Mouse (Mus musculus): ENCODE data around the gene A230050P20Rik. TPM values are rescaled to one million over a fixed set of nuclear protein-coding genes. Genes with fewer than 3 reads are reported as not detected.

The A230050P20Rik gene
- polyA plus RNA-seq, 1 experiment from 2014 or later = 18.8 TPM

DNA sequence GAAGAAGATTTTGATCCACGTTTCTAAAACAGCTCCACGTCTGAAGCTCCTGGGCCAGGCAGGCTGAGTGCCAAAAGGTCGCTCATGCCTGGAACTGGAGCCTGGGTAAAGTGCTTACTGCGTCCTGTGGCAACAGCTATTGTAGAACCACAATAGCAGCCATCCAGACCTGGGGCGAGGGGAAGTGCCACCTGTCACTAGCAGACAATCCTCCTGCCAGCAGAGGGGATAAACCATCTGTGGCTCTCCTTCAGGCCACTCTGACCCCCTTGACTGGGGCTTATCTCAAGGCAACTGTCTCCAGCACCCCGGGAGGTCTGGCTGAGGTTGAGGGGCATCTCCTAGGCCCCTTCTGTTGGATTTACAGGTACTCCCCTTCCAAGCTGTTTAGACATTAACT lies 29.5 kb upstream of the A230050P20Rik start:
- Histone ChIP-seq H3K9ac (replicated peaks; ENCODE audit: low read length) (no peak overlapping the region), H3K4me2 (replicated peaks; ENCODE audit: low read depth, low read length) (no peak overlapping the region), H3K4me1 (ENCODE audit: insufficient read depth, low read length) (no peaks in the 10 kb centered on the region), H3K9me3 (ENCODE audit: low read length) (no peaks in the 10 kb centered on the region), H3K36me3 (ENCODE audit: insufficient read depth, low read length) (no peaks in the 10 kb centered on the region), H3K4me3 (ENCODE audit: low read length) (no peak overlapping the region), H3K27me3 (ENCODE audit: insufficient read depth, low read length) (no peaks in the 10 kb centered on the region), H3K27ac (ENCODE audit: low read length) (no peak overlapping the region)
- WGBS = 65% methylated on average over 6 of the region's 6 CpGs
- ATAC-seq (ENCODE audit: low FRiP score, low TSS enrichment) = no peak

DNA sequence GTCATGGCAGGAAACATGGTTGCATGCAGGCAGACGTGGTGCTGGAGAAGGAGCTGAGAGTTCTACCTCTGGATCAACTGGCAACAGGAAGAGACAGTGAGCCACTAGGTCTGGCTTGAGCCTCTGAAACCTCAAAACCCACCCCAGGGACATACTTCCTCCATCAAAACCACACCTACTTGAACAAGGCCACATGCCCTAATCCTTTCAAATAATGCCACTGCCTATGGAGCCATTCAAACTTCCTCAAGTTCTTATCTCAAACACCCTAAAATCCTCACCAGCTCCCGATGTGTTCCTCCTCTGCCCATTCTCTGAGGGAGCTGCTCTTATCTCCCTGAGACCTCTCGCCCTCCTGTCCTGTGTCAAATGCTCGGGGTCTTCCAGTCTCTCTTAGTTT lies 26.2 kb upstream of the A230050P20Rik start:
- Histone ChIP-seq H3K27ac (ENCODE audit: low read length) (no peak overlapping the region), H3K27me3 (ENCODE audit: insufficient read depth, low read length) (no peaks in the 10 kb centered on the region), H3K9ac (replicated peaks; ENCODE audit: low read length) (no peak overlapping the region), H3K4me1 (ENCODE audit: insufficient read depth, low read length) (no peaks in the 10 kb centered on the region), H3K9me3 (ENCODE audit: low read length) (no peaks in the 10 kb centered on the region), H3K36me3 (ENCODE audit: insufficient read depth, low read length) (no peaks in the 10 kb centered on the region), H3K4me2 (replicated peaks; ENCODE audit: low read depth, low read length) (no peak overlapping the region), H3K4me3 (ENCODE audit: low read length) (no peak overlapping the region)
- ATAC-seq (ENCODE audit: low FRiP score, low TSS enrichment) = no peak
- WGBS = 65% methylated on average over 4 of the region's 4 CpGs

DNA sequence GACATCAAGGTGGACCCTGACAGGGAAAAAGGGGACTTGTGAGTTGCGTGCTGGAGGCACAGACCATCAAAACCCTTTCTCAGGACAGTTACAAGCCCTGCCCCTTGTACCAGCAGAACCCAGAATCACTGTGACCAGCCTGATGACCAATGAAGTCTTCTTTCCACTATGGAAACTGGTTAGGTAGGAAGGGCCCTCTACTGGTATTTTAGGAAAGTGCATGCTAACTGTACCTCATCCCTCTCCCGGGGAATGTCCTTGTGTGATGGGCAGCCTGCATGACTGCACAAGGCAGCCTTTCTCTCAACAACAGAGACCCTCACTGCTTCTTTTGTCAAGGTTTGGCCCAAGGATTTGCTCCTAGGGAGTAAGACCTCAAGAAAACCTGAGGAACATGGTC lies 25.8 kb upstream of the A230050P20Rik start:
- Histone ChIP-seq H3K4me3 (ENCODE audit: low read length) (no peak overlapping the region), H3K4me2 (replicated peaks; ENCODE audit: low read depth, low read length) (no peak overlapping the region), H3K27ac (ENCODE audit: low read length) (no peak overlapping the region), H3K36me3 (ENCODE audit: insufficient read depth, low read length) (no peaks in the 10 kb centered on the region), H3K4me1 (ENCODE audit: insufficient read depth, low read length) (no peaks in the 10 kb centered on the region), H3K9me3 (ENCODE audit: low read length) (no peaks in the 10 kb centered on the region), H3K9ac (replicated peaks; ENCODE audit: low read length) (no peak overlapping the region), H3K27me3 (ENCODE audit: insufficient read depth, low read length) (no peaks in the 10 kb centered on the region)
- 24% methylated on average over 2 of the region's 2 CpGs for WGBS
- no peak for ATAC-seq (ENCODE audit: low FRiP score, low TSS enrichment)

DNA sequence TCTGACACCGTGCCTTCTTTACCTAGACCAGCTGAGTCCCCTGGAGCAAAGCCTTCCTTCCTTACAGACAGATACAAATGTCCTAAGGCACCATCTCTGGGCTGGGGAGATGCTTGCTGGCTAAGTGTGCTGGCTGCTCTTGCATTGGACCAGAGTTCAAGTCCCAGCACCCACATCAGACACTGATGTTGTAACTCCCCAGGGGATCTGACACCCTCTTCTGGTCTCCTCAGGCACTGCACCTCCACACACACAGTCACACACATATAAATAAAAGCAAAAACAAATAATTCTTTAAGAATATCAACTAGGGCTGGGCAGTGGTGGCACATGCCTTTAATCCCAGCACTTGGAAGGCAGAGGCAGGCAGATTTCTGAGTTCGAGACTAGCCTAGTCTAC lies 18.3 kb upstream of the A230050P20Rik start:
- H3K27ac ChIP-seq (ENCODE audit: low read length) = no peak overlapping the region
- H3K4me2 ChIP-seq (replicated peaks; ENCODE audit: low read depth, low read length) = no peak overlapping the region
- H3K9me3 ChIP-seq (ENCODE audit: low read length) = no peaks in the 10 kb centered on the region
- H3K9ac ChIP-seq (replicated peaks; ENCODE audit: low read length) = no peak overlapping the region
- H3K4me1 ChIP-seq (ENCODE audit: insufficient read depth, low read length) = no peaks in the 10 kb centered on the region
- H3K36me3 ChIP-seq (ENCODE audit: insufficient read depth, low read length) = no peaks in the 10 kb centered on the region
- WGBS = 88% methylated on average over 2 of the region's 2 CpGs
- H3K27me3 ChIP-seq (ENCODE audit: insufficient read depth, low read length) = no peaks in the 10 kb centered on the region
- ATAC-seq (ENCODE audit: low FRiP score, low TSS enrichment) = no peak
- H3K4me3 ChIP-seq (ENCODE audit: low read length) = no peak overlapping the region

DNA sequence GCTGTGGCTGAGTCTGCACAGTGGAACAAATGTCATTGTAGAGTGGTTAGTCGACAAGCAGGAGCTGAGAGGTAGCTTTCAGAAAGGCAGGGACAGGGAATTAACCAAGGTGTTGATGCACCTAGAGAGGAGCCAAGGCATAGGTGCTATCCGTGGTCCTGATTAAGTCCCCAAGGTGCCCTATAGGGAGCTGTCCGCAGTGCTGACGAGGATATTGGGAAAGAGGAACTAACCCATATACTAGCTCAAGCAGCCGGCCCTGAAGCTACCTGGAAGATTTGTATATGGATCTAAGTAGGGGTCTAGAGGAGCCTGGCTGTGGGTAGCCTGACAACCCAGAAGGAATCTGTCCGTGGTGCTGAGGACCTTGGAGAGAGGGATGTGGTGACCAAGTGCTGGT lies 11.3 kb upstream of the A230050P20Rik start:
- H3K4me3 ChIP-seq (ENCODE audit: low read length) = no peak overlapping the region
- no peak overlapping the region for H3K9ac ChIP-seq (replicated peaks; ENCODE audit: low read length)
- WGBS = 3% methylated on average over 6 of the region's 6 CpGs
- H3K36me3 ChIP-seq (ENCODE audit: insufficient read depth, low read length) = no peaks in the 10 kb centered on the region
- no peak overlapping the region for H3K27ac ChIP-seq (ENCODE audit: low read length)
- H3K27me3 ChIP-seq (ENCODE audit: insufficient read depth, low read length) = no peaks in the 10 kb centered on the region
- no peaks in the 10 kb centered on the region for H3K4me1 ChIP-seq (ENCODE audit: insufficient read depth, low read length)
- no peak overlapping the region for H3K4me2 ChIP-seq (replicated peaks; ENCODE audit: low read depth, low read length)
- no peaks in the 10 kb centered on the region for H3K9me3 ChIP-seq (ENCODE audit: low read length)
- peak; percentile 46; the same call in 1 of the 2 replicates for ATAC-seq (ENCODE audit: low FRiP score, low TSS enrichment)

DNA sequence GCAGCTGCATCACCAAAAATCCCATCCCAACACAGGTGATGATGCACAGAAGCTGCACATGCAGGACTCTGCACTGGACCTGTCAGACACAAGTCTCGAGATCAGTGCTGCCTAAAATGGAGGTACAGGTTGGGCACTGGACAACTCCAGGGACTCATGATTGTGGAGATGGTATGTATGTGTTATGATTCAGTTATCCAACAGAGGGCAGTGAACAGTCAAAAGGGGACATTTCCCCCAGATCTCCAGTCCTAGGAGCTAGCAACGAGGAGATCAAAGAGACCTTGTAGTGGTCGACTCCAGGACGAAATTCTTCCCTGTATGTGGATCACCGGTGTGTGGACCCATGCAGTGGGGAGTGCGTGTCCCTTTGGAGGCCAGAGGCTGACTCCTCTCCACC lies 8.5 kb upstream of the A230050P20Rik start:
- H3K4me2 ChIP-seq (replicated peaks; ENCODE audit: low read depth, low read length) = no peak overlapping the region
- WGBS = 44% methylated on average over 6 of the region's 6 CpGs
- no peak overlapping the region for H3K4me3 ChIP-seq (ENCODE audit: low read length)
- no peaks in the 10 kb centered on the region for H3K4me1 ChIP-seq (ENCODE audit: insufficient read depth, low read length)
- no peaks in the 10 kb centered on the region for H3K36me3 ChIP-seq (ENCODE audit: insufficient read depth, low read length)
- H3K9me3 ChIP-seq (ENCODE audit: low read length) = no peaks in the 10 kb centered on the region
- ATAC-seq (ENCODE audit: low FRiP score, low TSS enrichment) = no peak
- H3K27ac ChIP-seq (ENCODE audit: low read length) = no peak overlapping the region
- no peak overlapping the region for H3K9ac ChIP-seq (replicated peaks; ENCODE audit: low read length)
- no peaks in the 10 kb centered on the region for H3K27me3 ChIP-seq (ENCODE audit: insufficient read depth, low read length)

DNA sequence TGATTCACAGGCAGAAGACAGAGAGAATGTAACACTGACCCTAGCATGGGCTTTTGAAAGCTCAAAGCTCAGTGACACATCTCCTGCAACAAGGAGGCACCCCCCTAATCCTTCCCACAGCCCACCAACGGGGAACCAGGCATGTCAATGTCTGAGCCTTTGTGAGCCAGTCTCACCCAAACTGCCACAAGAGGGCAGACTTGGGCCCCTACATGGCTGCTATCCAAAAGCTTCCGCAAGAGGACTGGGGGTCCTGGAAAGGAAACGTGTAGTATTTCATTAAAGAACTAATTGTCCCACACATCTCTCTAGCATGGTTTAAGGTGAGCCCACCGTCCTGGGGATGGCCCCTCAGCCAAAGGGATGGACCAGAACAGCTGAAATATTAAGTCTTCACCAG lies 6.6 kb upstream of the A230050P20Rik start:
- H3K4me3 ChIP-seq (ENCODE audit: low read length) = no peak overlapping the region
- H3K9ac ChIP-seq (replicated peaks; ENCODE audit: low read length) = no peak overlapping the region
- ATAC-seq (ENCODE audit: low FRiP score, low TSS enrichment) = no peak
- WGBS = 9% methylated on average over 4 of the region's 4 CpGs
- no peaks in the 10 kb centered on the region for H3K36me3 ChIP-seq (ENCODE audit: insufficient read depth, low read length)
- no peak overlapping the region for H3K27ac ChIP-seq (ENCODE audit: low read length)
- no peaks in the 10 kb centered on the region for H3K4me1 ChIP-seq (ENCODE audit: insufficient read depth, low read length)
- H3K4me2 ChIP-seq (replicated peaks; ENCODE audit: low read depth, low read length) = no peak overlapping the region
- H3K9me3 ChIP-seq (ENCODE audit: low read length) = no peaks in the 10 kb centered on the region
- H3K27me3 ChIP-seq (ENCODE audit: insufficient read depth, low read length) = no peaks in the 10 kb centered on the region

DNA sequence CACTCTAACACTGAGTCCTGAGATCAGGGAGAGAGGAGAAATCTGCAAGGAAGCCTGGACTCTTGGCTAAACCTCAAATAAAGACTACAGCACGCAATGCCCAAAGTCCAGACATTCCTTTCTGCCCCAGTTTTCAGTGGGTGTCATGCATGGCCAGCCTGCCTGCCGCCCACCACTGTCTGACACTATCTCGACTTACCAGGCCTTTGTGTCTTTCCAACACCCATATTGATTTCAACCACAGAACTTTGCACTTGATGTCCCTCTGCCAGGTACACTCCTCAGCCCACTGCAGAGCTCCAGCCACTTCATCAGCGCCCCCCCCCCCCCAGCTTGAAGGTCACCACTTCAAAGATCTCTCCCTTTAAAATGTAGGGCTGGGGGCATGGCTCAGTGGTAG lies 6.2 kb upstream of the A230050P20Rik start:
- ATAC-seq (ENCODE audit: low FRiP score, low TSS enrichment) = no peak
- H3K27ac ChIP-seq (ENCODE audit: low read length) = no peak overlapping the region
- WGBS = 34% methylated on average over 4 of the region's 4 CpGs

DNA sequence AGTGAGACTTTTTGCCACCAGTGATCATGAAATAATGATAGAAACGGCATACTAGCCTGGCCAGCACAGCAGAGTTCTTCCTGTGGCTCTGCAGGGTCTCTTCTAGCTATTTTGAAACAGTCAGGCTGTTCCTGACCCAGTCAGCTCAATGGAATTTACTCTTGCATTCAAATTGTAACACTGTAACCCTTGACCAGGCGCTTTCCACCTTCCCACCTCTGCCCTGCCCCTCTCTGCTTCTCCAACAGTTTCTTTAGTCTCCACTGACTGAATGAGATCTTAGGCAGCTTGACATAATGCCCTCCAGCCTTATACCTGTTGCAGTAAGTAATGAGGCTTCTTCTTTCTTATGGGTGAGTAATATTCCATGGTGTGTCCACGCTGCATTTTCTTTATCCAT lies 1.6 kb upstream of the A230050P20Rik start:
- WGBS = 64% methylated on average over 3 of the region's 3 CpGs
- no peak overlapping the region for H3K9ac ChIP-seq (replicated peaks; ENCODE audit: low read length)
- ATAC-seq (ENCODE audit: low FRiP score, low TSS enrichment) = no peak

More for the DNA sequence above, 6.2 kb upstream of the A230050P20Rik start:
- no peak overlapping the region for H3K4me3 ChIP-seq (ENCODE audit: low read length)
- H3K4me2 ChIP-seq (replicated peaks; ENCODE audit: low read depth, low read length) = no peak overlapping the region
- H3K9ac ChIP-seq (replicated peaks; ENCODE audit: low read length) = no peak overlapping the region
- no peaks in the 10 kb centered on the region for H3K4me1 ChIP-seq (ENCODE audit: insufficient read depth, low read length)
- no peaks in the 10 kb centered on the region for H3K36me3 ChIP-seq (ENCODE audit: insufficient read depth, low read length)
- H3K27me3 ChIP-seq (ENCODE audit: insufficient read depth, low read length) = no peaks in the 10 kb centered on the region
- no peaks in the 10 kb centered on the region for H3K9me3 ChIP-seq (ENCODE audit: low read length)

DNA sequence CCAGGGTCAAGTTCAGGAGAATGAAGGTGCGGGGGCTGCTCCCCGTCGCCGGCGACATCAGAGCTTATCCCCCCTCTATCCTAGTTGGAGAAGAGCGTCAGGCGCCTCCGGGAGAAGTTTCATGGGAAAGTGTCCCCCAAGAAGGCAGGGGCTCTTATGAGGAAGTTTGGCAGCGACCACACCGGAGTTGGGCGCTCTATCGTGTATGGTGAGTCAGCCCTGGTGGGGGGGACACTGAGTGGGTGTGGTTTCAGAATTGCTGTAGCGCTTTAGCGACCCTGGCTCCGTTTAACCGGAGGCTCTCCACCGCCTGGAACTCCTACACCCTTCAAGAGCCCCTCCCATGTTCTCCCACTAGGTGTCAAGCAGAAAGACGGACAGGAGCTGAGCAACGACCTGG lies 804 bp downstream of the A230050P20Rik start:
- no peaks in the 10 kb centered on the region for H3K9me3 ChIP-seq (ENCODE audit: low read length)
- H3K27me3 ChIP-seq (ENCODE audit: insufficient read depth, low read length) = peaks cover 21% of the 10 kb centered on the region
- H3K4me1 ChIP-seq (ENCODE audit: insufficient read depth, low read length) = 0 out of 2 replicates have a peak, but pooled peaks cover 8% of the 10 kb centered on the region
- H3K4me3 ChIP-seq (ENCODE audit: low read length) = peak overlapping the region; percentile 69
- H3K27ac ChIP-seq (ENCODE audit: low read length) = no peak overlapping the region
- H3K9ac ChIP-seq (replicated peaks; ENCODE audit: low read length) = peak overlapping the region; percentile 73
- peak overlapping the region; percentile 82 for H3K4me2 ChIP-seq (replicated peaks; ENCODE audit: low read depth, low read length)
- peaks cover 9% of the 10 kb centered on the region; the same call in 1 of the 2 replicates for H3K36me3 ChIP-seq (ENCODE audit: insufficient read depth, low read length)
- ATAC-seq (ENCODE audit: low FRiP score, low TSS enrichment) = no peak
- WGBS = 3% methylated on average over 19 of the region's 19 CpGs

More for the DNA sequence above, 1.6 kb upstream of the A230050P20Rik start:
- H3K27me3 ChIP-seq (ENCODE audit: insufficient read depth, low read length) = peaks cover 21% of the 10 kb centered on the region
- no peaks in the 10 kb centered on the region for H3K9me3 ChIP-seq (ENCODE audit: low read length)
- no peak overlapping the region for H3K4me2 ChIP-seq (replicated peaks; ENCODE audit: low read depth, low read length)
- H3K4me3 ChIP-seq (ENCODE audit: low read length) = no peak overlapping the region
- H3K4me1 ChIP-seq (ENCODE audit: insufficient read depth, low read length) = 0 out of 2 replicates have a peak, but pooled peaks cover 8% of the 10 kb centered on the region
- H3K36me3 ChIP-seq (ENCODE audit: insufficient read depth, low read length) = 0 out of 2 replicates have a peak, but pooled peaks cover 5% of the 10 kb centered on the region
- no peak overlapping the region for H3K27ac ChIP-seq (ENCODE audit: low read length)
